8 mouse cellular contexts compared by ENCODE assay signal in the genomic region with DNA sequence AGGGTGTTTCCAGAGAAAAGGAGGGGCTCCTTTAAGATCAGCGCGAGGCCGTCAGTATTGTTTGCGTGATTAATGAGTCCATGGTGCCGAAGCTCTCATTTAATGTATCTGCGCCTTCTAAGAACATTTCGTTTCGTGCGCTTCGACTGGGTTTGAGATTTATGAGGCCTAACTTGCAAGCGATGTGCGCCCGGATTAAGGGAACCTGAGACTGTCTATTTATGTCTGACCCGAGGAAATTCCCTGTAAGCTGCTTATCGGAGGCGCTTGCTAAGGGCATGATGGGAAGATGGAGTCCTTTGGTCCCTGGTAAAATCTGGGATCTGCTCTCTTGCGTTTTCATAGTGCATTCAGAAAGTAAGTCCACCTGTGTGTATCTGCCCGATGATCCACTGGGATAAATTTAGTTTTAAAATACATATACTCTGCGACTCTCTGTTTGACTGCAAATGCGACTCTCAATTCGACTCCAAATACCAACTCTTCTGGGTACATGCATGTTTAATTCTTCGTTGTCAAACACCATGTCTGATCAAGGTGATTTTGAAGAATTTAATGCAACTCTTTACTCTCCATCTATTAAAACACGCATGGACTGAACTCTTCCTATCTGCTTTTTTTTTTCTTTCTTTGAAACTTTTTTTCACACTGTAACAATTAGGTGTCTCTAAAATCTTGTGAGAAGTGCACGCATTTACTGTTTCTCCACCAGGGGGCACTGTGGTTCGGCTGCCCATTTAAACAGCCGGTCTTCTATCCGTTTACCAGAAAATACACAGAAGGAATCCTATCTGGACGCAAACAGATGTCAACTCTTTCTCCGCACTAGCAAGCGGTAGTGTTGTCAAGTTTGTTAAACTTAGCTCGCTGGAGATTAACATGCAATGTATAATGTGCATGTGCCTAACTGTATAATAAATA.
A peak's percentile ranks its signal among the peaks of the same experiment; 100 is the strongest.
DNase-seq lines count a peak whose midpoint lies in the region.

No protein-coding gene starts in this region.

- WGBS in large intestine, adult 2 months, result 59% methylated on average over 31 of the region's 31 CpGs

- peak; percentile 70 for DNase-seq in CD4-positive helper T cell, adult 2 months (ENCODE audit: low read depth, low spot score)
- peak; percentile 93 for DNase-seq in adipocyte (ENCODE audit: low spot score)
- peak; percentile 88 for DNase-seq in embryo, embryonic 10 days (ENCODE audit: low spot score)
- peak; percentile 7 for DNase-seq in heart, postnatal 25 days (ENCODE audit: low spot score)
- DNase-seq in large intestine, adult 2 months (ENCODE audit: low read depth, low spot score), result peak; percentile 46
- DNase-seq in lung, adult 18-20 months, result peak; percentile 49 to 64
- DNase-seq in retina, postnatal 7 days (ENCODE audit: low read depth, low spot score), result peak; percentile 72
- DNase-seq in urinary bladder, adult 2 months (ENCODE audit: low spot score), result peak; percentile 41

- intact Hi-C loops in heart, postnatal 25 days (cut with DNase I), result loop anchor here (1.0 to 10.0 kb wide), 4 partner anchors 200 to 1668 kb away; no protein-coding TSS in a partner anchor

Comparison
In these comparisons a context has a peak if more than half of its experiments do, and no peak if none do; other contexts are left out.
1. Peak in every context shown above with its lines: DNase-seq.
2. DNase-seq: peak in every context shown above with its lines; median percentile 93 in adipocyte; 88 in embryo, embryonic 10 days; 72 in retina, postnatal 7 days; 70 in CD4-positive helper T cell, adult 2 months; 56 in lung, adult 18-20 months; 46 in large intestine, adult 2 months; 41 in urinary bladder, adult 2 months; 7 in heart, postnatal 25 days.